Mouse (Mus musculus) thymus, postnatal 14 days (tissue): Measurements from ENCODE around the gene Sergef.
A peak's percentile ranks its signal among the peaks of the same experiment; 100 is the strongest.

Source experiments
- DNase-seq: peaks from one replicate; pipeline ENCODE4 v3.0.0; 2021

Gene Sergef

DNA sequence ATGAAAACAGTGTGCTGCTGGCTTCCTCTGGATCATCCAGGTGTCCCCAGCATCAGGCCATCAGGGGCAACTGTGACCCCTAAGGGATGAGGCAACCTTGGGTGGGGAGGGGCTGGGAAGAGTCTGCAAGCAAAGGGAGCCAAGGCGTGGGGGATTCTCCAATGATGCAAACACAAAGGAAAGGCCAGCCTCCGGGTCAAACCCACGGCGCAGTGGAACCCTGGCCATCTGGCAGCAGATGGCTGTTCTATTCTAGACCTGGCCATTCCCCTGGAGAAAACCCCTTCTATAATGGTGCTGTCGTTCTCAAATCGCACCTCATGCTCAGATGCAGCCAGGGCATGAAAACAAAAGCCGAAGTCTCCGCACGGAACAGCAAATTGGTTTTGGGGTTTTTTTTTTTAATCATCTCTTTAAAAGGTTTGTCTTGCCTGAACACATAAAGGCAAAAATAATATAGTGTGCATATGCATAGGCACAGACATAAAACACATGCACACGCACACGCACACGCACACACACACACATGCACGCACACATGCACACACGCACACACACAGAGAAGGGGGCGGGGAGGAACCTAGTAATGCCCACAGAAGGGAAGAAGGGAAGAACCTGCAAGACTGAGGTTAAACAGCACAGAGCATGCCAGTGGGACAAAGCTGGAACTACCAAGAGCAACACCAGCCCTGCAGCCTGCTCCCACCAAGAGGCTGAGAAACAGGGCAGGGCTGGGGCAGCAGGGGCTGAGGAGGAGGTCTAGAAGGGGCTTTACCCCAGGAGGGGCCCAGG is 66.6 kb downstream of the Sergef start:
- DNase-seq, result no peak

DNA sequence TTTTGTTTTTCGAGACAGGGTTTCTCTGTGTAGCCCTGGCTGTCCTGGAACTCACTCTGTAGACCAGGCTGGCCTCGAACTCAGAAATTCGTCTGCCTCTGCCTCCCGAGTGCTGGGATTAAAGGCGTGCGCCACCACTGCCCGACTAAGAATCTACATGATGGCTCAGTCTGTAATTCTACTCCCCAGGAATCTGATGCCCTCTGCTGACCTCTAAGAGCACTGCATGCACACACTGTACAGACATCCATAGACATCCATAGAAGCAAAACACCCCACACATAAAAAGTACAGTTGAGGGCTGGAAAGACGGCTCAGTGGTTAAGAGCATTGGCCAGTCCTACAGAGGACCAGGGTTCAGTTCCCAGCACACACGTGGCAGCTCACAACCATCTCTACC is 70.1 kb downstream of the Sergef start:
- peak; percentile 67 for DNase-seq

GRCm38 (mm10) chr7:46566318-46567007 is 73.1 kb downstream of the Sergef start:
- DNase-seq, result no peak

DNA sequence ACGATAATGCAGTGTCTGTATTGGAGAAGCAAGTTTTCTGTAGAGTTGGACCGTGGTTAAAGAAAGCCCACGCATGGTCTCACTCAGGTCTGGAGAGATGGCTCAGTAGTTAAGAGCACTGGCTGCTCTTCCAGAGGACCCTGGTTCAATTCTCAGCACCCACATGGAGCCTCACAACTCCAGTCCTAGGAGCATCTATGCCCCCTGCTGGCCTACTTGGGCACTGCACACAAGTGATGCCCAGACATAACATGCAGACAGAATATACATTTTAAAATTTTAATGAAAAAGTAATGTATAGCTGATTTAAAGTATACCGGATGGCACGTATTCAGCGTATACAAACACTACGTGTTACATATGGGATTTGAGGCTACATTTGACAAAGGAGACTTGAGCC is 74.2 kb downstream of the Sergef start:
- no peak for DNase-seq

DNA sequence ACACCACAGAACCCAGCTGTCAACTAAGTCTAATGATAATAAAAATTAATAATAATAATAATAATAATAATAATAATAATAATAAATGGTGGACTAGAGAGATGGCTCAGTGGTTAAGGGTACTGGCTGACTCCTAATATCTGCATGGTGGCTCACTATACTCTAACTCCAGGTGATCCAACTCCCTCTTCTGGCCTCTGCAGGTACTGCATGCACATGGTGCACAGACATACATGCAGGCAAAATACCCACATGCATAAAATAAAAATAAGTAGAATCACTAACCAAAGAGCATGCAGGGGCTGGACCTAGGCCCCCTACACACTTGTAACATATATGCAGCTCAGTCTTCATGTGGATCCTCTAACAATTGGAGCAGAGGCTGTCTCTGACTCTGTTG is 75.8 kb downstream of the Sergef start:
- DNase-seq, result no peak

- no peak for DNase-seq
These were observed 79.5 kb downstream of the Sergef start for GRCm38 (mm10) chr7:46560061-46560460.

- DNase-seq, result no peak
These were observed 80.0 kb downstream of the Sergef start for GRCm38 (mm10) chr7:46559643-46560042.

DNA sequence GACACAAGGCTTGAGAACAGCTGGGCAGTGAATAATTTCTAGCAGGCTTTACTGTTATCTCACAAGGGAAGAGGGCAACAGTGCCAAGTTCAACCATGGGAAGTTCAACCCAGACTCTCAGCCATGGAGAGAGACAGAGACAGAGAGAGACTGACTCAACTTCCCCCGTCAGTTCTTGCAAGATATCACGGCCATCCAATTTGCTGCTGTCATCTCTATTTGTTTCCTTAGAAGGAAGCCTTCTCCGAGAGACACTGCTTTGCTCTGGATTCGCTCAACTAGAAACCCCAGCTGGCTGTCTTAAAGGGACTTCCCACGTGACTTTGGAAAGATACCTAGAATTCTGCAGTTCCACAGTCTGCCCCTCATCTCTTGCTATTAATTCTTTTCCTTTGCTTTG is 80.6 kb downstream of the Sergef start:
- no peak for DNase-seq

- DNase-seq, result no peak
These were observed 81.6 kb downstream of the Sergef start for GRCm38 (mm10) chr7:46557996-46558395.

DNA sequence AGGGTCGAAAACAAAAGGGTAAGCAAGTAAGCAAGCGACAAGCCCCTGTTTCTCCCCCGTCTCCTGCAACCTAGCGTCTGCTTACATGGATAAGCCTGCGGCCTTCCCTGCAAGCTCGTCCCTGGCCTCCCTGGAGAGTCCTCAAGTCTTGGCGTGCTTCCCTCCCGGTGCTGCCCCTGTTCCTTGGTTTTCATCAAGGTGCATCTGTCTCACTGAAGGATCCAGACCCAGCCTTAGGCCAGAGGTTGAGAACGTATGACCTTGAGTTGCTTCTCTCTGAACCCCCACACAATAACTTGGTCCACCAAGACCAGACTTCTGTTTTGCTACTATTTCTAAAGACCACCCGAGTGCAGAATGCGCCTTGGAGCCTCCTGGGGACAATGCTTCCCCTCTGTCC is 82.2 kb downstream of the Sergef start:
- no peak for DNase-seq

DNA sequence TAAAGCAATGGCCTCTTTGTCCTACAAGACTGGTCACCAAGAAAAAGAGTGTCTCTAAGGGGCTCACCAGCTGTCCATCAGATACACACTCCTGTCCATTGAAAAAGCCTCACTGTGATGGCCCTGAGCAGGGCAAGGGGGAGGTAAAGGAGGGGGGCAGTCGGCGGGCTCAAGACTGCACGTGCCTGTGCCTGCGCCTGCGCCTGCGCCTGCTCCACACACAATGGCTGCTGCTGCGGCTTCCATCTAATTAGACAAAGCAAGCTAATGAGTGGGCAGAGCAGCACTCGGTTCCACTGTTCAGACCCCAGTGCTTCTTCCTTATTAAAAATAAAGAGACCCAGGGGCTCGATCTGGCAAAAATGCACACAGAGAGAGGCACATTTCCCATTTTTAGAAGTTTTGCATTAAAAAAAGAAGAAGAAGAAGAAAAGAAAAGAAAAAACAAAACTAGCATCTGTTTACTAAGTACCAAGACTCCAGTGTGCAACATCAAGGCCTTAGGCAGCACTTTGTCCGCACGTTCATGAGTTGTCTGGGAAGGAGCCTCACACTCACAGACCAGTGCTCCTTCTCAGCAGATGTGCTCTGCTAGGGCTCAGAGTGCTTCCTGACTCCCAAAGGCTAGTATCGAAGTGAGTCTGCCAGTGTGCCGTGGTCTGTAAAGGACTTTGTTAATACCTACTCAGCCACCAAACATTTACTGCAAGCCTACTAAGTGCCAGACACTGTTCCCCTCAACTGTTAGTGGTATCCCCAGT is 83.1 kb downstream of the Sergef start:
- no peak for DNase-seq

DNA sequence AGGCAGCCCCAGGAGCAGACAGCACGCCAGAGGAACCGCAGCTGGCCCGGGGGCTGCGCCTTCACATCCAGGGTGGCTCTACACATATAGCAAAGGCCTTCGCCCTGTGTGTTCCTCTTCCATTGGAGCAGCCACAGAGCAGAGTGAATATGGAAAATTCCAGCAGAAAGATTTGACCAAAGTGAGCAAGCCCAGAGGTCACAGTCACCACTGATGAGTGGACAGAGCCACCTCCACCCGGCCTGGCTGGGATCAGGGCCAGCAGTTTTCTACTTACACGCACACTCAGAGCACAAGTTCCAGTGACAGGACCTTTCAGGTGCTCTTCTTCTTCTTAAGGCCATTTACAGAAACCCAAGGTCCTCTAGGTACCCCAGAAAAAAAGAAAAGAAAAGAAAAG is 83.9 kb downstream of the Sergef start:
- no peak for DNase-seq

- no peak for DNase-seq
These were observed 84.8 kb downstream of the Sergef start for GRCm38 (mm10) chr7:46554855-46555254.

GRCm38 (mm10) chr7:46554003-46554402 is 85.6 kb downstream of the Sergef start:
- no peak for DNase-seq

DNA sequence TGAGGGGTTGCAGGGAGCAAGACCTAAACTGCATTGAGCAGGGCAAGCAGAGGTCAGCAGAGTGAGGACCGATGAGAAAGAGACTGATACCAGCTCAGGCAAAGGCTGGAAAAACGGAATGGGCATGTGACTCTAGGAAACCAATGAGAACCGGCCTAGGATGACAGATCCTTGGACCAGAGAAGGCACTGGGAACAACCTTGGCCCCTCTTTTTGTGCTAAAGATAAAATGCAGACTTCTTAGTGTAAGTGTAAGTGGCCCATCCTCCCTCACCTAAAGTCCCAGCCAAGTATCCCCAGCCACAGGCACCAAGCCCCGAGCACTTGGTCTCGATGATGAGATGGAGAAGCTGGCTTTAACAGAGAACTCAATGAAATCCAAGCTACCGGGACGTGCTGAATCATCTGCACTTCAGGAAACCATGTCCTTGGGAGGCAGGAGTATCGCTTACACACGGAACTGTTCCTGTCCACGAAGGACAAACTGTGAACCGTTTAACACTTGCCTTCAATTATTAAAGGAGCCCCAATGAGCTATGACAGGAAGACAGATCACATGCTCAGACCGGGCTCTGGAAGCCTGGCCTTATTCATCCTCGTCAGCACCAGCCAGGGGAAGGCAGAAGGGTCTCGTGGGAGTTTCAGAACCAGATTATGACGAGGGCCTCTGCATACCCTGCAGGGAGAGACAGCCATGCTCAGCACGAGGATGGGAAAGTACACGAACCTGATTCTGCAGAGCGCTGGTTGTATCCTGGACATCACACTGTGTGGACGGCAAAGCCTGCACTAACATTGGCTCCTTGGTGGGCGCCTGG is 87.5 kb downstream of the Sergef start:
- DNase-seq, result no peak

DNA sequence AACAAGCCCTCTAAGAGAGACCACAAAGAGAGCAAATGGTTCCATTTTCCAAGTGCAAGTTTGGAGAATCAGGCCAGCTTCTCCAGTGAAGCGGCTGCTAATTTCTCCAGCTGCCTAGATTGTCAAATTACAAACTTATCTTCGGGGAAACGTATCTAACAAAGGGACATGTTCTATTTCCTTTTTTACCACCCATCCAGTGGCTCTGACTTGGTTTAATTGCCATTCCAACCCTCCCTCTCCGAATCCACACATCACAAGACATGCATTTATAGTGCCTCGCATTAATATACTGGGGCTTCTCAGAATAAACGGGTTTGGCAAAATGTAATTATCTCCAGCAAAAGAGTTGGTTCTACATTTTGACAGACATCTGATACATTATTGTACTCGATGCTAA is 88.4 kb downstream of the Sergef start:
- no peak for DNase-seq

DNA sequence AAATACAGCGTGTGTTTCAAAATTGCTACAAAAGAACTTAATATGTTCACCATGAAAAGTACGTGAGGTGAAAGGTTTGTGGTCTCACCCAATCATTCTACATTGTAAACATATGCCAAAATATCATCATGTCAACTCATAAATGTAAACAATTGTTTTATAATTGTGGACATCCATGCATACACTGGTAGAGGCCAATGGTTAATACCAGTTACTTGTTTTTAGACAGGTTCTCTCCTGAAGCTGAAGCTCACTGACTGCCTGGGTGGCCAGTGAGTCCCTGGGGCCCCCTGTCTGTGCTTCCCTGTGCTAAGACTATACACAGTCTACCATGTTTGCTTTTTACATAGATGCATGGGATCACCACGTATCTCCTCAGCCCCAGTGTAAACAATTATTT is 91.5 kb downstream of the Sergef start:
- no peak for DNase-seq

- DNase-seq, result no peak
These were observed 92.0 kb downstream of the Sergef start for GRCm38 (mm10) chr7:46547642-46548041.

GRCm38 (mm10) chr7:46546539-46546938 is 93.1 kb downstream of the Sergef start:
- DNase-seq, result no peak

GRCm38 (mm10) chr7:46544195-46544641 is 95.4 kb downstream of the Sergef start:
- DNase-seq, result peak; percentile 42

- DNase-seq, result no peak
These were observed 97.5 kb downstream of the Sergef start for GRCm38 (mm10) chr7:46542117-46542516.

DNA sequence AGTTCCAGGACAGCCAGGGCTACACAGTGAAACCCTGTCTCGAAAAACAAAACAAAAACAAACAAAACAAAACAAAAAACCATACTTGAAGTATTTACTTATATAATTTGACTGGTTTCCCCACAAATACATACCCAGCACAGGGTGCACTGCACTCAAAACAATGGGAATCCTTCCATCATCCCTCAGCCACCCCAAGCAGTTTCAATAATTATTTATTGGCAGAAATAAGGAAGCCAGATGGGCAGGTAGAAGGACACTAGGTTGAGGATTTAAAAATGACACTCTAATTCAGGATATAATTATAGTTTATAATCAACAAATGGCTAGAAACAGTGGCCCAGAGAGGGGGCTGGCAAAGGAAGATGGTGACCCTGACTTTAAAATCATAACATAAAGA is 99.0 kb downstream of the Sergef start:
- DNase-seq, result no peak
